Mouse (Mus musculus): ENCODE data around the gene Prdm2. TPM values are rescaled to one million over a fixed set of nuclear protein-coding genes. Genes with fewer than 3 reads are reported as not detected.

Prdm2 gene
- total and polyA plus RNA-seq, 2 experiments from 2014 or later, result 10.9 to 19.1 TPM

DNA sequence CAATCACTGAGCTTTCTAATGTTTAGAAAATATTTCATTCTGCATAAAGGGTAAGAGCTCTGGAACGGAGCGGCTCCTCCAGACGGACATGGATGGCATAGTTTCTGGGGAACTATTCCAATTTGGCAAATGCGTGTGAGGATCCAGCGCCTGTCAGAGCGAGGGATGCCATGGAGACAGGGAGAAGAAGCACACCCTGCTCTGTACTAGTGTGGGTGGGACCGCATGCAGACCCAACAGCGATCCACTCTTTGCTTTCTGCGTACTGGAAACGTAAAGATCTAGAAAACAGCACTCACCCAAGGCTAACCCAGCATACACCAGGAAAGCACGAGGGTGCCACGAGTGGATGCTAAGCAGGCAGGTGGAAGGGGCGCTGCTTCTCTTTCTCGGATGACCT is 86.3 kb downstream of the Prdm2 start:
- Histone ChIP-seq H3K27me3 (ENCODE audit: insufficient read depth, low read length) (no peaks in the 10 kb centered on the region), H3K4me2 (ENCODE audit: low read depth, low read length, poor library complexity, severe bottlenecking) (no peak overlapping the region), H3K27ac (ENCODE audit: low read depth, low read length) (no peak overlapping the region), H3K4me1 (ENCODE audit: insufficient read depth, low read length) (no peaks in the 10 kb centered on the region), H3K36me3 (ENCODE audit: insufficient read depth, low read length) (peaks cover 15% of the 10 kb centered on the region), H3K4me3 (ENCODE audit: low read depth, low read length) (no peak overlapping the region), H3K9ac (replicated peaks; ENCODE audit: low read length, poor library complexity, severe bottlenecking) (no peak overlapping the region), H3K9me3 (ENCODE audit: low read length) (no peaks in the 10 kb centered on the region)
- 92% methylated on average over 14 of the region's 14 CpGs for WGBS
- TF ChIP-seq CTCF (IDR thresholded peaks at IDR 0.05), result no peak
- no peak for ATAC-seq (ENCODE audit: low FRiP score)
- no peak for DNase-seq (ENCODE audit: low spot score)

DNA sequence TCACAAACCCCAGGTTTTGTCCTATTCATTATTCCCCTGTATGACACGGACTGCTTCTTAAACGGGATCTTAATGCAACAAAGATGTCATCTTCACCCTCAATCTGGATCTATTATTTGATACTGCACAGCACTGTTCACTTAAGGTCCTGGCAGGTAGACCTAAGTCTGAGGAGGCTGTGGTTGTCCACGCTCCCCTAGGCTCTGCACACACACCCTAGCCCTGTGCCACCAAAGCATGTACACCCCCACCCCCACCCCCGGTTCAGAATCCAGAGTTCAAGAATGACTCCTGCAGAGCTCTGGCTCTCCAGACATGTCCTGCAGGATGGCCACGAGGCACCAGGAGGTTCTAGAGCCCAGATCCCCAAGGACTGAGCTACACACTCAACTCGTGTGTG is 87.5 kb downstream of the Prdm2 start:
- Histone ChIP-seq H3K9ac (replicated peaks; ENCODE audit: low read length, poor library complexity, severe bottlenecking) (no peak overlapping the region), H3K4me3 (ENCODE audit: low read depth, low read length) (no peak overlapping the region), H3K27me3 (ENCODE audit: insufficient read depth, low read length) (no peaks in the 10 kb centered on the region), H3K9me3 (ENCODE audit: low read length) (no peaks in the 10 kb centered on the region), H3K27ac (ENCODE audit: low read depth, low read length) (no peak overlapping the region), H3K4me2 (ENCODE audit: low read depth, low read length, poor library complexity, severe bottlenecking) (no peak overlapping the region), H3K36me3 (ENCODE audit: insufficient read depth, low read length) (peaks cover 6% of the 10 kb centered on the region; the same call in 1 of the 2 replicates), H3K4me1 (ENCODE audit: insufficient read depth, low read length) (no peaks in the 10 kb centered on the region)
- 78% methylated on average over 6 of the region's 6 CpGs for WGBS
- ATAC-seq (ENCODE audit: low FRiP score) (no peak), DNase-seq (ENCODE audit: low spot score) (no peak)
- no peak for TF ChIP-seq CTCF (IDR thresholded peaks at IDR 0.05)

DNA sequence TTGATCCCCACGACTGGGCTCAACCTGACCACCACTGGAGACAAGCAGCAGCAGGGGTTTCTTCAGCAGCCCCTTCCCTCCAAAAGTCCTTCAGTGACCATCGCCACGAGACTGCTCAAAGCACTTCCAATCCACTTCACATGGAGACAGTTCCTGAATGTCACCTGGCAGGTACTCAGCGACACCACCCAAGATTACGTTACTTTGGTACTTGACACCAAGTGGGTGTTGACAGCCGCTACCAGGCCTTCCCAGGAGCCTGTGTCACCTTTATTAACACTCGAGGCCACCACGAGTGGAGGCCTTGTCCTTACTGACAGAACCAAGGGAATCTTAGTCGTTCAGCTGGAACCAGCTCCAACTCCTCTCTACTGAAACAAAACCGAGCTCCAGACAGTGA is 89.8 kb downstream of the Prdm2 start:
- no peak for TF ChIP-seq CTCF (IDR thresholded peaks at IDR 0.05)
- no peak overlapping the region for H3K9ac ChIP-seq (replicated peaks; ENCODE audit: low read length, poor library complexity, severe bottlenecking)
- no peak for ATAC-seq (ENCODE audit: low FRiP score)
- peaks cover 6% of the 10 kb centered on the region; the same call in 1 of the 2 replicates for H3K36me3 ChIP-seq (ENCODE audit: insufficient read depth, low read length)
- H3K27me3 ChIP-seq (ENCODE audit: insufficient read depth, low read length), result no peaks in the 10 kb centered on the region
- H3K27ac ChIP-seq (ENCODE audit: low read depth, low read length), result 0 out of 2 replicates have a peak overlapping the region, but pooled peaks have one; percentile 26
- H3K4me2 ChIP-seq (ENCODE audit: low read depth, low read length, poor library complexity, severe bottlenecking), result no peak overlapping the region
- no peak for DNase-seq (ENCODE audit: low spot score)
- no peaks in the 10 kb centered on the region for H3K9me3 ChIP-seq (ENCODE audit: low read length)
- no peaks in the 10 kb centered on the region for H3K4me1 ChIP-seq (ENCODE audit: insufficient read depth, low read length)
- WGBS, result 83% methylated on average over 10 of the region's 10 CpGs
- H3K4me3 ChIP-seq (ENCODE audit: low read depth, low read length), result no peak overlapping the region

DNA sequence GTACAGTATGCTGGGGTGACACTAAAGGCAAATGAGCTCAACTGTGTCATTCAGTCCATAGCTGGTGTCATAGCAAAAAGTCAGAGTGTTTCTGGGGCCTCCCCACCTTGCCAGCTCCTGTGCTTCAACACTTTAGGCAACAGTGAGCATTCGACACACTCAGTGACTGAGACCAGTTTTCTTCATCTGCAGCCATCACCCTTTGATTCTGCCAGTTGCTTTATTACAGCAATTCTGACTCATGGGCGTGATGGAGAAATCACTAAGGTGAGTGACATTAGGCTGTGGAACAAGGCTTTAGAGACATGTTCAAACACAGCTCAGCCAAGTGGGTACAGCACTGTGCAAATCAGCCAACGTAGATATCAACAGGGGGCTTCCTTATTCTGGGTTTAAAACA is 91.6 kb downstream of the Prdm2 start:
- WGBS, result 77% methylated on average over 3 of the region's 3 CpGs
- ATAC-seq (ENCODE audit: low FRiP score) (no peak), DNase-seq (ENCODE audit: low spot score) (no peak)
- no peak overlapping the region for H3K4me3 ChIP-seq (ENCODE audit: low read depth, low read length)
- no peak overlapping the region for H3K4me2 ChIP-seq (ENCODE audit: low read depth, low read length, poor library complexity, severe bottlenecking)
- H3K27ac ChIP-seq (ENCODE audit: low read depth, low read length), result no peak overlapping the region
- H3K4me1 ChIP-seq (ENCODE audit: insufficient read depth, low read length), result no peaks in the 10 kb centered on the region
- no peaks in the 10 kb centered on the region for H3K9me3 ChIP-seq (ENCODE audit: low read length)
- H3K9ac ChIP-seq (replicated peaks; ENCODE audit: low read length, poor library complexity, severe bottlenecking), result no peak overlapping the region
- no peaks in the 10 kb centered on the region for H3K36me3 ChIP-seq (ENCODE audit: insufficient read depth, low read length)
- TF ChIP-seq CTCF (IDR thresholded peaks at IDR 0.05), result no peak
- no peaks in the 10 kb centered on the region for H3K27me3 ChIP-seq (ENCODE audit: insufficient read depth, low read length)

DNA sequence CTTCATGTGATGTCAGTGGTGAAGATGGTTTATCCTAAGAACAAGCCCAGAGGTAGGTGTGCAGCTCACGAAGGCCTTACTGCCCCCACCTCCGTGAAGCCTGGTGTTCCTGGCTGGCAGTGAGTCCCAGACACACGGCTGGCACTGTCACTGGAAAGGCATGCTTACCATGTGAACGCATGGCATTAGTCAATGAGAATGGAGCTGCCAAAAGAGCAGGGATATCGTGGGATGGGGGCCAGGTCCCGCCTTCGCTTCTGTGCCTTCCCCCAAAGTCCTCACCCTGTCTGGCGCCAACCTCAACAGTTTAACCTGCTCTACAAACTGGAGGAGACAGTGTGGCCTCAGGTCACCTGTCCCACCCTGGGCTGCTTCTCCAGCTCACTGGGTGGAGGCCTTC is 92.8 kb downstream of the Prdm2 start:
- TF ChIP-seq CTCF (IDR thresholded peaks at IDR 0.05), result no peak
- no peak overlapping the region for H3K27ac ChIP-seq (ENCODE audit: low read depth, low read length)
- no peak overlapping the region for H3K9ac ChIP-seq (replicated peaks; ENCODE audit: low read length, poor library complexity, severe bottlenecking)
- H3K36me3 ChIP-seq (ENCODE audit: insufficient read depth, low read length), result no peaks in the 10 kb centered on the region
- DNase-seq (ENCODE audit: low spot score) (peak; percentile 66), ATAC-seq (ENCODE audit: low FRiP score) (no peak)
- no peak overlapping the region for H3K4me3 ChIP-seq (ENCODE audit: low read depth, low read length)
- H3K27me3 ChIP-seq (ENCODE audit: insufficient read depth, low read length), result no peaks in the 10 kb centered on the region
- WGBS, result 74% methylated on average over 8 of the region's 8 CpGs
- no peaks in the 10 kb centered on the region for H3K4me1 ChIP-seq (ENCODE audit: insufficient read depth, low read length)
- H3K4me2 ChIP-seq (ENCODE audit: low read depth, low read length, poor library complexity, severe bottlenecking), result no peak overlapping the region
- H3K9me3 ChIP-seq (ENCODE audit: low read length), result no peaks in the 10 kb centered on the region

DNA sequence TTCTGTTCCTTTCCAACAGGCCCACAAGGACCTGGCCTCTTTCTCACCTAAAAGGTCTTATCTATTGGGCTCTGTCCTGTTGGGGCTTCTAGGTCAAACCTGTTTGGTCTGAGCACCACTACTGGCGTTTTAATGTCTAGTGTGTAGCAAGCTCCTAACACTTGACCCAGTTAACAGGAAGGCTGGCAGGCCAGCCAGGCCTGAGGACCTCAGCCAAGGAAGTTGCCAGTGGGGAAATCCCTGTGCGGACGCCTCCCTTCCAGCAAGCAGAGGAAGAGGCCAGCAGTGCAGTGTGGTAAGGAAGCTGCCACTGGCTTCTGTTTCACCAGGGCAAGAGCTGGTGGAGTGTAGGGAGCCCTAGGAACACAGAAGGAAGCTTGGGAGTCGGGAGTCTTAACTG is 94.0 kb downstream of the Prdm2 start:
- peak overlapping the region; percentile 12; the same call in 1 of the 2 replicates for H3K27ac ChIP-seq (ENCODE audit: low read depth, low read length)
- no peak overlapping the region for H3K4me3 ChIP-seq (ENCODE audit: low read depth, low read length)
- H3K36me3 ChIP-seq (ENCODE audit: insufficient read depth, low read length), result no peaks in the 10 kb centered on the region
- no peak overlapping the region for H3K4me2 ChIP-seq (ENCODE audit: low read depth, low read length, poor library complexity, severe bottlenecking)
- H3K9ac ChIP-seq (replicated peaks; ENCODE audit: low read length, poor library complexity, severe bottlenecking), result no peak overlapping the region
- WGBS, result 47% methylated on average over 4 of the region's 4 CpGs
- peak; percentile 34 for DNase-seq (ENCODE audit: low spot score)
- no peaks in the 10 kb centered on the region for H3K27me3 ChIP-seq (ENCODE audit: insufficient read depth, low read length)
- no peaks in the 10 kb centered on the region for H3K9me3 ChIP-seq (ENCODE audit: low read length)
- no peaks in the 10 kb centered on the region for H3K4me1 ChIP-seq (ENCODE audit: insufficient read depth, low read length)
- no peak for TF ChIP-seq CTCF (IDR thresholded peaks at IDR 0.05)
- ATAC-seq (ENCODE audit: low FRiP score), result no peak

All from midbrain, postnatal 0 days (tissue).